Mouse (Mus musculus) layer of hippocampus, postnatal 25 days (tissue): ENCODE results near the gene Golga3. TPM values are rescaled to one million over a fixed set of nuclear protein-coding genes. Genes with fewer than 3 reads are reported as not detected.

Experiments
- DNase-seq, 2 experiments: peaks; one replicate each; pipeline ENCODE4 v3.0.0; 2022; ENCODE audit warnings: mixed read lengths in 2 of 2, low spot score in 1 of 2; ENCODE audit errors: extremely low spot score in 1 of 2
- total RNA-seq, 2 experiments: library from RNA; stranded (reverse); gene quantifications; 2 replicates each; pipeline ENCODE4 v1.2.3; 2021

Gene Golga3
- total RNA-seq, 2 experiments from 2014 or later: 44.6 to 50.7 TPM

GRCm38 (mm10) chr5:110230780-110231461, 54.4 kb downstream of the Golga3 start, which contains the start of gene Ankle2:
Gene Ankle2 (plus strand): TSS chr5:110231004.
- peak; percentile 91 to 93 for DNase-seq

- DNase-seq: no peak
Observed at GRCm38 (mm10) chr5:110231638-110232037, 55.1 kb downstream of the Golga3 start.

GRCm38 (mm10) chr5:110232346-110232745, 55.8 kb downstream of the Golga3 start:
- DNase-seq: no peak

- DNase-seq: no peak
Observed at GRCm38 (mm10) chr5:110244091-110244490, 67.6 kb downstream of the Golga3 start.

- no peak for DNase-seq
Observed at GRCm38 (mm10) chr5:110266941-110267340, 90.4 kb downstream of the Golga3 start.

- peak; percentile 81 to 93 for DNase-seq
Observed at GRCm38 (mm10) chr5:110269141-110270101, 92.9 kb downstream of the Golga3 start, which contains the start of gene Pgam5. Gene Pgam5 (minus strand): TSS chr5:110269913.

- DNase-seq: no peak
Observed at GRCm38 (mm10) chr5:110270242-110270641, 93.7 kb downstream of the Golga3 start.

GRCm38 (mm10) chr5:110274147-110274546, 97.6 kb downstream of the Golga3 start:
- DNase-seq: no peak

- no peak for DNase-seq
Observed at GRCm38 (mm10) chr5:110274846-110275245, 98.3 kb downstream of the Golga3 start.

Other genes with a start within 250 kb of the Golga3 start
- gene Zfp932, start 180.2 kb upstream of the Golga3 start, total RNA-seq: 10 to 100 TPM; 46.9 to 62.7 TPM
- 10 to 100 TPM in 1 of 2 experiments, 1 to 10 TPM in 1; 7.8 to 13.0 TPM for gene Gm17655, start 104.2 kb upstream of the Golga3 start, total RNA-seq
- gene Gm35315, start 82.3 kb upstream of the Golga3 start, total RNA-seq: under 1 TPM; 0.56 to 0.76 TPM
- 1 to 10 TPM; 4.4 to 4.7 TPM for gene Plcxd1, start 76.7 kb upstream of the Golga3 start, total RNA-seq
- gene Gtpbp6, start 68.5 kb upstream of the Golga3 start, total RNA-seq: 10 to 100 TPM; 69.3 to 91.5 TPM
- gene Zfp605, start 66.6 kb upstream of the Golga3 start, total RNA-seq: 10 to 100 TPM; 15.4 to 17.0 TPM
- gene Chfr, start 40.9 kb upstream of the Golga3 start, total RNA-seq: 10 to 100 TPM; 46.5 to 61.0 TPM
- gene Ankle2, start 54.3 kb downstream of the Golga3 start, total RNA-seq: 10 to 100 TPM; 36.1 to 41.3 TPM
- gene Pgam5, start 93.2 kb downstream of the Golga3 start, total RNA-seq: 10 to 100 TPM; 62.5 to 63.2 TPM
- 10 to 100 TPM in 1 of 2 experiments, 1 to 10 TPM in 1; 10.0 to 12.6 TPM for gene Pxmp2, start 109.5 kb downstream of the Golga3 start, total RNA-seq
- 1 to 10 TPM; 1.3 to 1.8 TPM for gene Pole, start 109.6 kb downstream of the Golga3 start, total RNA-seq
- under 1 TPM in 1 of 2 experiments, not detected in 1; 0.75 TPM for gene P2rx2, start 166.5 kb downstream of the Golga3 start, total RNA-seq
- gene Lrcol1, start 168.0 kb downstream of the Golga3 start, total RNA-seq: not detected